Comparison of ENCODE assay signal across 8 mouse cellular contexts in genomic region chr9:114688252-114688952, GRCm38 (mm10). TPM values are rescaled to one million over a fixed set of nuclear protein-coding genes. Genes with fewer than 3 reads are reported as not detected.
DNase-seq lines count a peak whose midpoint lies in the region; ATAC-seq lines count a peak whose summit lies in the region.

Gene Dync1li1, plus strand, starts transcription at chr9:114688790.

- peak within 1 kb of the TSS; percentile 95 for H3K4me3 ChIP-seq in hindbrain, embryonic 15.5 days

- DNase-seq in T-cell, adult 2 months (ENCODE audit: low spot score) = peak; percentile 95
- peak; percentile 99 for DNase-seq in cerebellum, postnatal 36 days
- DNase-seq in frontal cortex, postnatal 36 days (ENCODE audit: low spot score in 2 of 2) = peak; percentile 97 to 98
- peak; percentile 95 for DNase-seq in left cerebral cortex, adult 11 months (ENCODE audit: low spot score)
- DNase-seq in lung, postnatal 4 days = peak; percentile 98
- peak; percentile 95 for DNase-seq in retina, postnatal 7 days (ENCODE audit: low read depth, low spot score)
- peak; percentile 97 for DNase-seq in urinary bladder, adult 2 months (ENCODE audit: low spot score)

- H3K27me3 ChIP-seq in hindbrain, embryonic 15.5 days = no peaks in the 10 kb centered on the region

- peaks cover 16% of the 10 kb centered on the region for H3K36me3 ChIP-seq in hindbrain, embryonic 15.5 days

- under 1% methylated on average over 57 of the region's 57 CpGs for WGBS in hindbrain, embryonic 15.5 days

- H3K4me1 ChIP-seq in hindbrain, embryonic 15.5 days (replicated peaks) = peaks cover 39% of the 10 kb centered on the region

- ATAC-seq in hindbrain, embryonic 15.5 days (ENCODE audit: low FRiP score, low read depth) = peak; percentile 96

- H3K9ac ChIP-seq in hindbrain, embryonic 15.5 days = peak within 1 kb of the TSS; percentile 97

- peak within 1 kb of the TSS; percentile 68 for H3K4me2 ChIP-seq in hindbrain, embryonic 15.5 days

- no peaks in the 10 kb centered on the region for H3K9me3 ChIP-seq in hindbrain, embryonic 15.5 days

- peak within 1 kb of the TSS; percentile 97 for H3K27ac ChIP-seq in hindbrain, embryonic 15.5 days (replicated peaks)

RNA-seq across cellular contexts. Expression of gene Dync1li1, which starts in this region (rescaled TPM):
- polyA plus RNA-seq in hindbrain, embryonic 15.5 days (2015; fragmentation: Nextera tagmentation; extraction: Ambion mirVana) = 139 and 140 TPM in 2 replicates
- polyA plus RNA-seq in urinary bladder, adult 2 months (2012; rRNA removed) = 24.9 and 27.6 TPM in 2 replicates

Comparison
In these comparisons a context has a peak if more than half of its experiments do, and no peak if none do; other contexts are left out.
1. Peak in every context shown above with its lines: DNase-seq, ATAC-seq, H3K4me3 ChIP-seq and H3K27ac ChIP-seq.